Comparison of ENCODE assay signal across 9 mouse cellular contexts in the genomic region with DNA sequence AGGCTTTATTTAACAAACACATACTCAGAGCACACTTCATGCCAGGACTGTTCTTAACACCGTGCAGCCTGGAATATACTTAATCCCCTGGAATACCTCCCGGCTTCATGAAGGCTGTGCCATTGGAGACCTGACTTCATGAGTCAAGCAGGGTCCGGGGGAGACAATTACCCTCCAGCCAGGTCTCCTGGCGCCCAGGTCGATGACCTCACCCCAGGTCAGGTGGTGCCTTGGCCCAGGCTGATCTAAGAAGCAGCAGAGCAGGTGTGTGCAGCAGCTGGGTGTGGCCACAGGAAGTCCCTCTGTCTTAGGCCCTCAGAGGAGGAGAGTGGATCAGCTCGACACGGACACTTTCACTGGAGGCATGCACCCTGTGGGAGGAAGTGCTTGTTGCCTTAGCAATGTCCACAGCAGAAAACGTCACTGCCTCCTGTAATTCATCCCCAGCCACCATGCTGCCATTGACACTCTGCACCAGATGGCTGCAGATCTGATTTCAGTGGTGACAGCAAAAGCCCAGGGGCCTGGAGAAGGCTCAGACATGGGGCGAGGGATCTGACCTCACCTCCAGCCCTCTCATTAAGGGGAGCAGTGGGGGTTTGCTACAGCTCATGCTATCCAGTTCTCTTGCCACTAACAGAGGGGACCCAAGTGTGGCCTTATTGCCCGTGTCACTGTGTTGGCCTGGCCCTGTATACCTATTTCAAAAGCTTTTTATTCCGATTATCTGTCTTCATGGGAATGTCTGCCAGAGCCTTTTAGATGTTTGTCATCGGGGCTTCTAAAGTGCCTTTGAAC.
DNase-seq lines count a peak whose midpoint lies in the region; ATAC-seq lines count a peak whose summit lies in the region.
"Had no signal": no experiment of that assay in that cellular context is flagged by ENCODE, and none has a peak within 500 bp of the region (broad histone marks: within the 10 kb centered on the region; RNA-seq: fewer than 3 reads in every experiment).

No protein-coding gene starts in this region.

- no peak overlapping the region for H3K4me2 ChIP-seq in heart, embryonic 13.5 days
- no peak overlapping the region for H3K4me2 ChIP-seq in embryonic facial prominence, embryonic 11.5 days (ENCODE audit: low read depth, low read length)
- no peak overlapping the region for H3K4me2 ChIP-seq in kidney, embryonic 15.5 days
- no peak overlapping the region for H3K4me2 ChIP-seq in midbrain, embryonic 15.5 days

- 0 out of 2 replicates have a peak, but pooled peaks have one; percentile 14 for ATAC-seq in heart, embryonic 13.5 days (ENCODE audit: extremely low read depth, insufficient number of reproducible peaks, low FRiP score, low TSS enrichment)
- peak; percentile 80 for ATAC-seq in embryonic facial prominence, embryonic 11.5 days (replicated peaks; ENCODE audit: insufficient number of reproducible peaks, low FRiP score, low TSS enrichment, low read depth)
- ATAC-seq in kidney, embryonic 15.5 days (replicated peaks; ENCODE audit: low FRiP score), result peak; percentile 91
- ATAC-seq in midbrain, embryonic 15.5 days (replicated peaks), result peak; percentile 70

- H3K9ac ChIP-seq in heart, embryonic 13.5 days, result no peak overlapping the region
- H3K9ac ChIP-seq in embryonic facial prominence, embryonic 11.5 days (replicated peaks; ENCODE audit: low read length), result no peak overlapping the region
- no peak overlapping the region for H3K9ac ChIP-seq in kidney, embryonic 15.5 days
- H3K9ac ChIP-seq in midbrain, embryonic 15.5 days, result no peak overlapping the region

- H3K9me3 ChIP-seq in heart, embryonic 13.5 days, result no peaks in the 10 kb centered on the region
- H3K9me3 ChIP-seq in embryonic facial prominence, embryonic 11.5 days (replicated peaks; ENCODE audit: control insufficient read depth, low read length), result no peaks in the 10 kb centered on the region
- H3K9me3 ChIP-seq in kidney, embryonic 15.5 days (replicated peaks), result no peaks in the 10 kb centered on the region
- no peaks in the 10 kb centered on the region for H3K9me3 ChIP-seq in midbrain, embryonic 15.5 days

- no peak for DNase-seq in heart, postnatal 4 days
- peak; percentile 19 for DNase-seq in embryonic facial prominence, embryonic 11.5 days (ENCODE audit: low spot score)
- DNase-seq in adrenal gland, postnatal 36 days, result no peak
- no peak for DNase-seq in cerebellum, adult 8-10 months
- DNase-seq in cerebellum, adult 11-12 months, result no peak
- DNase-seq: heart, adult 18-20 months had no signal

- 37% methylated on average over 12 of the region's 12 CpGs for WGBS in heart, embryonic 13.5 days
- 44% methylated on average over 12 of the region's 12 CpGs for WGBS in embryonic facial prominence, embryonic 11.5 days
- 26% methylated on average over 12 of the region's 12 CpGs for WGBS in kidney, embryonic 15.5 days
- 49% methylated on average over 12 of the region's 12 CpGs for WGBS in midbrain, embryonic 15.5 days

- no peak overlapping the region for H3K4me3 ChIP-seq in heart, embryonic 13.5 days
- no peak overlapping the region for H3K4me3 ChIP-seq in embryonic facial prominence, embryonic 11.5 days (ENCODE audit: low read depth, low read length)
- no peak overlapping the region for H3K4me3 ChIP-seq in kidney, embryonic 15.5 days (replicated peaks)
- no peak overlapping the region for H3K4me3 ChIP-seq in midbrain, embryonic 15.5 days

- no peak overlapping the region for H3K27ac ChIP-seq in heart, embryonic 13.5 days (replicated peaks)
- H3K27ac ChIP-seq in embryonic facial prominence, embryonic 11.5 days (replicated peaks; ENCODE audit: low read depth, low read length), result no peak overlapping the region
- peak overlapping the region; percentile 63 for H3K27ac ChIP-seq in kidney, embryonic 15.5 days
- peak overlapping the region; percentile 35; the same call in 1 of the 2 replicates for H3K27ac ChIP-seq in midbrain, embryonic 15.5 days

- H3K36me3 ChIP-seq in heart, embryonic 13.5 days, result no peaks in the 10 kb centered on the region
- no peaks in the 10 kb centered on the region for H3K36me3 ChIP-seq in embryonic facial prominence, embryonic 11.5 days (replicated peaks; ENCODE audit: control insufficient read depth, insufficient read depth, low read depth, low read length)
- H3K36me3 ChIP-seq in kidney, embryonic 15.5 days, result no peaks in the 10 kb centered on the region
- H3K36me3 ChIP-seq in midbrain, embryonic 15.5 days (replicated peaks), result no peaks in the 10 kb centered on the region

- H3K27me3 ChIP-seq in heart, embryonic 13.5 days (replicated peaks), result peaks cover 24% of the 10 kb centered on the region
- no peaks in the 10 kb centered on the region for H3K27me3 ChIP-seq in embryonic facial prominence, embryonic 11.5 days (ENCODE audit: control insufficient read depth, insufficient read depth, low read length)
- H3K27me3 ChIP-seq in kidney, embryonic 15.5 days, result no peaks in the 10 kb centered on the region
- H3K27me3 ChIP-seq in midbrain, embryonic 15.5 days (replicated peaks), result no peaks in the 10 kb centered on the region

- peaks cover 29% of the 10 kb centered on the region for H3K4me1 ChIP-seq in heart, embryonic 13.5 days
- peaks cover 5% of the 10 kb centered on the region for H3K4me1 ChIP-seq in embryonic facial prominence, embryonic 11.5 days (ENCODE audit: control insufficient read depth, insufficient read depth, low read length)
- peaks cover 26% of the 10 kb centered on the region for H3K4me1 ChIP-seq in kidney, embryonic 15.5 days
- peaks cover 10% of the 10 kb centered on the region for H3K4me1 ChIP-seq in midbrain, embryonic 15.5 days

Comparison
In these comparisons a context has a peak if more than half of its experiments do, and no peak if none do; other contexts are left out.
1. ATAC-seq: peak in every context shown above with its lines; median percentile 91 in kidney, embryonic 15.5 days; 80 in embryonic facial prominence, embryonic 11.5 days; 70 in midbrain, embryonic 15.5 days; 14 in heart, embryonic 13.5 days.
2. H3K27ac ChIP-seq: peak in kidney, embryonic 15.5 days (single experiment) and midbrain, embryonic 15.5 days (single experiment); none in heart, embryonic 13.5 days (single experiment) and embryonic facial prominence, embryonic 11.5 days (single experiment).